Mouse (Mus musculus) urinary bladder, postnatal 4 days (tissue): ENCODE results near the gene Crnkl1.

Experiments
- DNase-seq, 2 experiments: peaks; one replicate each; pipeline ENCODE4 v3.0.0; 2021 to 2022; ENCODE audit warnings: low spot score in 2 of 2

The Crnkl1 gene

GRCm38 (mm10) chr2:145874879-145875482 lies 59.8 kb downstream of the Crnkl1 start:
- no peak for DNase-seq

- no peak for DNase-seq
Measured at GRCm38 (mm10) chr2:145873953-145874352, 60.9 kb downstream of the Crnkl1 start.

- no peak for DNase-seq
Measured at GRCm38 (mm10) chr2:145872099-145872498, 62.7 kb downstream of the Crnkl1 start.

GRCm38 (mm10) chr2:145871308-145871707 lies 63.5 kb downstream of the Crnkl1 start:
- DNase-seq, result no peak
